Mouse (Mus musculus): ENCODE measurements around the gene Selenof.
A peak's percentile ranks its signal among the peaks of the same experiment; 100 is the strongest.

Gene Selenof

GRCm38 (mm10) chr3:144563916-144564315, 6.2 kb upstream of the Selenof start:
- no peak for DNase-seq (ENCODE audit: low spot score in 2 of 2)

- DNase-seq (ENCODE audit: low spot score in 2 of 2), result no peak
Observed at GRCm38 (mm10) chr3:144565212-144565611, 4.9 kb upstream of the Selenof start.

- DNase-seq (ENCODE audit: low spot score in 2 of 2), result no peak
Observed at GRCm38 (mm10) chr3:144568861-144569361, 1.2 kb upstream of the Selenof start.

- peak; percentile 62 to 67 for DNase-seq (ENCODE audit: low spot score in 2 of 2)
Observed at GRCm38 (mm10) chr3:144569401-144569971, 618 bp upstream of the Selenof start.

- no peak for DNase-seq (ENCODE audit: low spot score in 2 of 2)
Observed at GRCm38 (mm10) chr3:144570816-144571487, 848 bp downstream of the Selenof start.

- DNase-seq (ENCODE audit: low spot score in 2 of 2), result no peak
Observed at GRCm38 (mm10) chr3:144574256-144574655, 4.2 kb downstream of the Selenof start.

GRCm38 (mm10) chr3:144577366-144578340, 7.5 kb downstream of the Selenof start:
- no peak for DNase-seq (ENCODE audit: low spot score in 2 of 2)

- DNase-seq (ENCODE audit: low spot score in 2 of 2), result no peak
Observed at GRCm38 (mm10) chr3:144578921-144579320, 8.8 kb downstream of the Selenof start.

GRCm38 (mm10) chr3:144579796-144580195, 9.7 kb downstream of the Selenof start:
- no peak for DNase-seq (ENCODE audit: low spot score in 2 of 2)

GRCm38 (mm10) chr3:144580281-144580680, 10.2 kb downstream of the Selenof start:
- no peak for DNase-seq (ENCODE audit: low spot score in 2 of 2)

- DNase-seq (ENCODE audit: low spot score in 2 of 2), result no peak
Observed at GRCm38 (mm10) chr3:144581842-144582241, 11.7 kb downstream of the Selenof start.

GRCm38 (mm10) chr3:144582306-144582705, 12.2 kb downstream of the Selenof start:
- no peak for DNase-seq (ENCODE audit: low spot score in 2 of 2)

GRCm38 (mm10) chr3:144583789-144584188, 13.7 kb downstream of the Selenof start:
- DNase-seq (ENCODE audit: low spot score in 2 of 2), result no peak

GRCm38 (mm10) chr3:144584789-144585553, 14.9 kb downstream of the Selenof start:
- DNase-seq (ENCODE audit: low spot score in 2 of 2), result no peak

- no peak for DNase-seq (ENCODE audit: low spot score in 2 of 2)
Observed at GRCm38 (mm10) chr3:144586731-144587130, 16.6 kb downstream of the Selenof start.

- no peak for DNase-seq (ENCODE audit: low spot score in 2 of 2)
Observed at GRCm38 (mm10) chr3:144589189-144589890, 19.2 kb downstream of the Selenof start.

- no peak for DNase-seq (ENCODE audit: low spot score in 2 of 2)
Observed at GRCm38 (mm10) chr3:144592992-144593785, 23.1 kb downstream of the Selenof start.

- DNase-seq (ENCODE audit: low spot score in 2 of 2), result no peak
Observed at GRCm38 (mm10) chr3:144597121-144597520, 27.0 kb downstream of the Selenof start.

GRCm38 (mm10) chr3:144597790-144598467, 27.8 kb downstream of the Selenof start:
- DNase-seq (ENCODE audit: low spot score in 2 of 2), result no peak

Data from right cerebral cortex, postnatal 10 days (tissue).